Mouse (Mus musculus) embryonic facial prominence, embryonic 15.5 days (tissue): ENCODE results near the gene Hnrnpab. TPM values are rescaled to one million over a fixed set of nuclear protein-coding genes. Genes with fewer than 3 reads are reported as not detected.

Experiments used
- ATAC-seq: fragments of 200-750 bp; cut with Nextera tagmentation; 2 replicates; pipeline ENCODE4 v1.8.0; 2017; ENCODE audit warnings: low read depth, moderate TSS enrichment; ENCODE audit not compliant: insufficient number of reproducible peaks, low FRiP score, low TSS enrichment
- H3K27ac ChIP-seq: fragments of 300-500 bp; sonication (generic); replicated peaks from 2 replicates; pipeline ENCODE4 v1.5.1; 2015; ENCODE audit warnings: mild to moderate bottlenecking, inconsistent platforms
- H3K27me3 ChIP-seq: fragments of 300-500 bp; sonication (generic); 2 replicates; pipeline ENCODE4 v1.6.1; 2015; ENCODE audit warnings: inconsistent platforms
- H3K36me3 ChIP-seq: fragments of 300-500 bp; sonication (generic); 2 replicates; pipeline ENCODE4 v1.6.1; 2015; ENCODE audit warnings: mild to moderate bottlenecking, inconsistent platforms
- H3K4me1 ChIP-seq: fragments of 300-500 bp; sonication (generic); 2 replicates; pipeline ENCODE4 v1.6.1; 2015; ENCODE audit warnings: inconsistent platforms
- H3K4me2 ChIP-seq: fragments of 300-500 bp; sonication (generic); replicated peaks from 2 replicates; pipeline ENCODE4 v1.6.1; 2015; ENCODE audit warnings: mild to moderate bottlenecking, inconsistent platforms
- H3K4me3 ChIP-seq: fragments of 300-500 bp; sonication (generic); replicated peaks from 2 replicates; pipeline ENCODE4 v1.5.1; 2015; ENCODE audit warnings: mild to moderate bottlenecking, inconsistent platforms
- H3K9ac ChIP-seq: fragments of 300-500 bp; sonication (generic); 2 replicates; pipeline ENCODE4 v1.6.1; 2015; ENCODE audit warnings: inconsistent platforms
- H3K9me3 ChIP-seq: fragments of 300-500 bp; sonication (generic); replicated peaks from 2 replicates; pipeline ENCODE4 v1.6.1; 2016; ENCODE audit warnings: inconsistent platforms
- WGBS: fragments of 180-500 bp; shearing (Covaris S2); methylation state at CpG from one replicate; pipeline ENCODE4 v1.1.7; 2015; 5-methylcytosine and 5-hydroxymethylcytosine counted together
- polyA plus RNA-seq: library from polyadenylated mRNA; unstranded; fragments of >200 nt; fragmentation: Nextera tagmentation; extraction: Ambion mirVana; gene quantifications from 2 replicates; pipeline ENCODE4 v1.2.1, GENCODE M21; 2015

The Hnrnpab gene
- polyA plus RNA-seq, 1 experiment from 2014 or later: 381 TPM

DNA sequence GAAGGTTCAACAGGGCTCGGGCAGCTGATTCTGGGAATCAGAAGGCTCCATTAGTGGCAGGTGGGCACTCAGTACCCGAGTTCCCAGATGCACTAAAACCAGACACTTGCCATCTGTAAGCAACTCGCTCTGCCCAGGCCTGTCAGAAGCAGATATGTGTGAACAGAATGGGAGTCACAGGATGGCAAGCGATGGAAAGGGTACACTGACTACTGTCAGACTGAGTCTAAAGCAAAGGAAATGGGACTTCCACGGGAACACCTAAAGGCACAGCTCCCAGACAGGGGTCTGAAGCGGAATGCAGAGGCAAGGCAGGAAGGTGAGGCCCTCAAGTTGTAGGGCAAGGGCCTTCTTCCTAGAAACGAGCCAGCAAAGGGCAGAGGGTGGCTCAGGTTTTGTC lies 39.6 kb upstream of the Hnrnpab start:
- Histone ChIP-seq H3K27me3 (no peaks in the 10 kb centered on the region), H3K4me1 (peaks cover 68% of the 10 kb centered on the region), H3K9me3 (no peaks in the 10 kb centered on the region), H3K4me3 (no peak overlapping the region), H3K36me3 (peaks cover 20% of the 10 kb centered on the region; the same call in 1 of the 2 replicates), H3K9ac (no peak overlapping the region), H3K4me2 (no peak overlapping the region), H3K27ac (0 out of 2 replicates have a peak overlapping the region, but pooled peaks have one; percentile 39)
- WGBS: 66% methylated on average over 7 of the region's 7 CpGs
- no peak for ATAC-seq

DNA sequence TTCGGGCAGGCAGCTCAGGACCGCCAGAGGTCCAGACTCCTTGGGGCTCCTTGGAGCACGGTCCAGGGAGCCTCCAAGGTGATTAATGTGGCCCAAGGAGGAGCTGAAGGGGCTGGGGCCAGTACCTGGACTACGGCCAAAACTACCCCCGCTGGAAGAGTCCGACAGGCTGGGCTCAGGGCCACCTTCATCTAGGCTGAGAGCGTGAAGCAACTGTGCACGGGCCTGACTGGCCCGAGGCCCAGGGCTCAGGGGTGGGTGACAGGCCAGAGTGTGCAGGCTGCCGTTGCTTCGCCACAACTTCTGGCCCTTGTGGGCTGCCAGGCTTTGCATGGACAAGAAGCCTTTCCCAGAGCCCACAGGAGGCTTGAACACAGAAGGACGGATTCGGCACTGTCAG lies 38.6 kb upstream of the Hnrnpab start:
- H3K4me1 ChIP-seq: peaks cover 75% of the 10 kb centered on the region
- no peak overlapping the region for H3K27ac ChIP-seq
- H3K4me3 ChIP-seq: no peak overlapping the region
- no peak for ATAC-seq
- H3K9ac ChIP-seq: no peak overlapping the region
- peaks cover 20% of the 10 kb centered on the region; the same call in 1 of the 2 replicates for H3K36me3 ChIP-seq
- H3K27me3 ChIP-seq: no peaks in the 10 kb centered on the region
- 82% methylated on average over 13 of the region's 13 CpGs for WGBS
- H3K4me2 ChIP-seq: no peak overlapping the region
- H3K9me3 ChIP-seq: no peaks in the 10 kb centered on the region

DNA sequence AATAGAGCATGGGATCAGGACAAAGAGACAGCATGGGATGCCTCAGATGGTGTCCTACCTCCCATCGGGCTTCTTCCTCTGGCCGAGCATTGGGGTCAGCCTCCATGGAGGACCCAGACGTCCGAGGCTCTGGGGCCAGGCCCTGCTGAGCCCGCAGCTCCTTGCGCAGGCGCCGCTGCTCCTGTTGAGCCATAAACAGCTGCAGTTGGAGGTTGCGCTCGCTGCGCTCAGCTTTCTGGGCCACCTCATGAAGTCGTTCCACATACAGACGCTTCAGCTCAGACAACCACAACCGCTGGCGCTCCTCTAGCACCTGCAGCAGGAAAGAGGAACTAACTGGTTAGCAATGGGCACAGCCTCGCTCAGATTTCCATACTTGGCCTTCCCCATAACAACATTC lies 37.6 kb upstream of the Hnrnpab start:
- peak overlapping the region; percentile 79 for H3K27ac ChIP-seq
- H3K36me3 ChIP-seq: peaks cover 20% of the 10 kb centered on the region; the same call in 1 of the 2 replicates
- WGBS: 76% methylated on average over 16 of the region's 16 CpGs
- H3K27me3 ChIP-seq: no peaks in the 10 kb centered on the region
- no peaks in the 10 kb centered on the region for H3K9me3 ChIP-seq
- no peak overlapping the region for H3K4me3 ChIP-seq
- peak overlapping the region; percentile 21; the same call in 1 of the 2 replicates for H3K4me2 ChIP-seq
- H3K9ac ChIP-seq: no peak overlapping the region
- peaks cover 68% of the 10 kb centered on the region for H3K4me1 ChIP-seq
- no peak for ATAC-seq

DNA sequence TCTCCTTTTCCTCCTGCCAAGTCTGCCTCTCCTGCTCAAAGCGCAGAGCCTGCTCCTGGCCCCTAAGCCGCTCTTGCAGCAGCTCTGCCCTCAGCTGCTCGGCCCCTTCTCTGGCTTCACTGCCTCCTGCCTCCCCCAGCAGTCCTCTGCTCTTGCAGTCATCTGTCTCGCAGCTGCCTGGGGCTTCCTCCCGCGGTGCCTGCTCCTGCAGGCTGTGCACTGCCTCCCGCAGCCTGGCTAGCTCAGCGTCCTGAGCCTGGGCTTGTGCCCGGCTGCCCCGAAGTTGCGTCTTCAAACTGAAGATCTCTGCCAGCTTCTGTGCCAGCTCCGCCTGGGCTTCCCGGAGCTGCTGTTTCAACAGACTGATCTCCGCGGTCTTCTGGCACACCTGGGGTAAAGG lies 37.1 kb upstream of the Hnrnpab start:
- H3K4me1 ChIP-seq: peaks cover 63% of the 10 kb centered on the region
- peak; percentile 7; the same call in 1 of the 2 replicates for ATAC-seq
- H3K27me3 ChIP-seq: no peaks in the 10 kb centered on the region
- peak overlapping the region; percentile 79 for H3K27ac ChIP-seq
- no peak overlapping the region; the same call in 1 of the 2 replicates for H3K4me3 ChIP-seq
- H3K9me3 ChIP-seq: no peaks in the 10 kb centered on the region
- H3K4me2 ChIP-seq: peak overlapping the region; percentile 21; the same call in 1 of the 2 replicates
- 42% methylated on average over 15 of the region's 15 CpGs for WGBS
- peaks cover 20% of the 10 kb centered on the region; the same call in 1 of the 2 replicates for H3K36me3 ChIP-seq
- no peak overlapping the region for H3K9ac ChIP-seq

DNA sequence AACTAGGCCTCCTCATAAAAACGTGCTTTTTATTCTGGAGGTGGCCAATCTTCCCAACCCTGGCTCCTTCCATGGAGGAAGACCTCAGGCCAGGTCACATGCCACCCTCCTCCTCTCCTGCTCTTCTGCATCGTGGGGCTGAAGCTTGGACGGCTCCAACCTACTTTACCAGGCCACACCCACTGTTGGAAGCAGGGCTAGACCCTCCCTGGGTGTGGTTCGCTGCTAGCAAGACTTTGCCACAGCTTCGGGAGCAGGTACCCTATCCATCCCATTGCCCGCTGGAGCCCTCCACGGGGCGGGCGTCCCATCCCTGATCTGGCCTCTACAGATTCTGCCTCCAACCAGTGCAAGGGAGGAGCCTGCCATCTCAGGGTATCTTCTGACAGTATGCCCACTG lies 36.6 kb upstream of the Hnrnpab start:
- WGBS: 67% methylated on average over 9 of the region's 9 CpGs
- peaks cover 20% of the 10 kb centered on the region; the same call in 1 of the 2 replicates for H3K36me3 ChIP-seq
- peaks cover 58% of the 10 kb centered on the region for H3K4me1 ChIP-seq
- no peaks in the 10 kb centered on the region for H3K27me3 ChIP-seq
- no peak for ATAC-seq
- peak overlapping the region; percentile 21; the same call in 1 of the 2 replicates for H3K4me2 ChIP-seq
- peak overlapping the region; percentile 79 for H3K27ac ChIP-seq
- no peak overlapping the region for H3K9ac ChIP-seq
- no peak overlapping the region; the same call in 1 of the 2 replicates for H3K4me3 ChIP-seq
- H3K9me3 ChIP-seq: no peaks in the 10 kb centered on the region

DNA sequence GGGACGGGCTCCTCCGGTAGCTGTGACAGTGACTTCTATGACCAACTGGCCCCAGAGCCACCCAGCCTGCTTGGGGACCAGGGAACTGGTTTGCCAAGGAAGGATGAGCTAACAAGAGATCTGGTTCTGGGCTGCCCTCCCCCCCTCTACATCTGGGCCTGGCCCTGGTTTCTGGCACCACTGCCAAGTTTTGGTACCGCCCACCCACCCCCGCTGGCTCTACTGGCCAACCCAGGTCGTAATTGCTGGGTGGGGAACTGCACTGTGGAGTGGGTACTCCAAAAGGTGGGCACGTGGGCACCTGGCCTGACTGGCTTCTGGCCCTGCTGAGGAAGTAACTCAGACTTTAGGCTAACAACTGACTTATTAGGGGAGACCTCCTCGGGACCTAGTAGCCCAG lies 34.1 kb upstream of the Hnrnpab start:
- Histone ChIP-seq H3K4me3 (no peak overlapping the region), H3K27ac (peak overlapping the region; percentile 39; the same call in 1 of the 2 replicates), H3K27me3 (no peaks in the 10 kb centered on the region), H3K9ac (no peak overlapping the region), H3K36me3 (peaks cover 20% of the 10 kb centered on the region; the same call in 1 of the 2 replicates), H3K4me2 (no peak overlapping the region), H3K4me1 (peaks cover 57% of the 10 kb centered on the region), H3K9me3 (no peaks in the 10 kb centered on the region)
- no peak for ATAC-seq
- 76% methylated on average over 7 of the region's 7 CpGs for WGBS

DNA sequence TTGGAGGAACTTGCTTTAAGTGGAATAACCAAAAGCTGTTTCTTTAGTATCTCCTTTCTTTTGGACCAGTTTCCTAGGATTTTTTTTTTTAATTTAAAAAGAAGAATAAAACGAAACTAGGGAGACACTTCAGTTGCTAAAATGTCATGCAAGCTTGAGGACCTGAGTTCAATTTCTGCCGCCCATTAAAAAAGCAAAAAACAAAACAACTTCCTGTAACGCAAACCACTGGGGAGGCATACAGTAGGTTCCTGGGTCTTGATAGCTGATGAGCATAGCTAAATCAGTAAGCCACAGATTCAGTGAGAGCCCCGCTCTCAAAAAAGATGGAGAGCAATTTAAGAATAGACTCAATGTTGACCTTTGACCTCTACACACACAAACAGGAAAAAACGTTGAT lies 31.9 kb upstream of the Hnrnpab start:
- H3K36me3 ChIP-seq: peaks cover 7% of the 10 kb centered on the region; the same call in 1 of the 2 replicates
- WGBS: 58% methylated on average over 5 of the region's 5 CpGs
- no peak for ATAC-seq
- H3K27ac ChIP-seq: peak overlapping the region; percentile 70
- H3K4me1 ChIP-seq: peaks cover 41% of the 10 kb centered on the region
- no peak overlapping the region for H3K9ac ChIP-seq
- no peaks in the 10 kb centered on the region for H3K27me3 ChIP-seq
- H3K9me3 ChIP-seq: no peaks in the 10 kb centered on the region
- peak overlapping the region; percentile 33; the same call in 1 of the 2 replicates for H3K4me2 ChIP-seq
- no peak overlapping the region for H3K4me3 ChIP-seq

DNA sequence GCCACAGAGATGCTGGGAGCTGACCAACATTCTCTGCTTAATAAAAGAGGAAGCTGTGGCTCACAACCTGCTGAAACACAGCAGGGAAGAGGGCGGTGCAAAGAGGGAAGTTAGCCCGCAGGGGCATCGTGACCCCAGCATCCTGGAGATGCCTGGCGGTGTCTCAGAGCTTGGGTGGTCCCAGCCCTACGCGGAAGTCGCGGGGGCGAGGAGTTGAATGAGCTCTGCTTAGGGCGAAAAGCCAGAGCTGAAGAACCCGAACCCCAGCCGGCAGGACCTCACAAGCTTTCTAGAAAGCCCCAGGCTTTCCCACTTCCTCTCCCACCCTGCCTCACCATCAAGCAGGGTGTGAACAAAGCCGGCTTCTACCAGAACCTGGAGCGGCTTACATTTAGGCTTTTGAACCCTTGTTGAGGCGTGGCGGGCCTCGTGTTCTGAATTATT lies 31.3 kb upstream of the Hnrnpab start:
- no peak for ATAC-seq
- 2% methylated on average over 17 of the region's 17 CpGs for WGBS

DNA sequence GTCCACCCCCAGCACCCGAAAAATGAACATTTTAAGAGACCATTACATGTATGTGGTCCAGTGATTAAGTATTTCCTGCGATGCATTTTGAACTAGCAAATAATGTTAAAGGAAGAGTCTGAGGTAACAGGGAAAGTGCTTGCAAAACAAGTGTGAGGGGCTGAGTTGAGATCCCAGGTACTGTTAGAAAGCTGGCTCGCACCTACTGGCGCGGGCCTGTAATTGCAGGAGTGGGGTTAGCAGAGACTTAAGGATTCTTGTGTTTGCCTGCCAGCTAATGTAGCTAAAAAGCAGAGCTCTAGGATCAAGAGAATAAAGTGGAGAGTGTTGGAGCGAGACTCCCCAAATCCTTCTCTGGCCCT lies 29.7 kb upstream of the Hnrnpab start:
- Histone ChIP-seq H3K4me1 (peaks cover 30% of the 10 kb centered on the region), H3K4me2 (peak overlapping the region; percentile 79), H3K9me3 (no peaks in the 10 kb centered on the region), H3K27ac (peak overlapping the region; percentile 87), H3K36me3 (no peaks in the 10 kb centered on the region), H3K4me3 (peak overlapping the region; percentile 82), H3K27me3 (no peaks in the 10 kb centered on the region), H3K9ac (peak overlapping the region; percentile 64)
- 4% methylated on average over 6 of the region's 6 CpGs for WGBS
- no peak for ATAC-seq

More for the DNA sequence above, 31.3 kb upstream of the Hnrnpab start:
- Histone ChIP-seq H3K4me1 (peaks cover 36% of the 10 kb centered on the region), H3K9ac (no peak overlapping the region), H3K9me3 (no peaks in the 10 kb centered on the region), H3K4me2 (peak overlapping the region; percentile 33), H3K36me3 (peaks cover 7% of the 10 kb centered on the region; the same call in 1 of the 2 replicates), H3K27me3 (no peaks in the 10 kb centered on the region), H3K27ac (peak overlapping the region; percentile 70), H3K4me3 (peak overlapping the region; percentile 15)

DNA sequence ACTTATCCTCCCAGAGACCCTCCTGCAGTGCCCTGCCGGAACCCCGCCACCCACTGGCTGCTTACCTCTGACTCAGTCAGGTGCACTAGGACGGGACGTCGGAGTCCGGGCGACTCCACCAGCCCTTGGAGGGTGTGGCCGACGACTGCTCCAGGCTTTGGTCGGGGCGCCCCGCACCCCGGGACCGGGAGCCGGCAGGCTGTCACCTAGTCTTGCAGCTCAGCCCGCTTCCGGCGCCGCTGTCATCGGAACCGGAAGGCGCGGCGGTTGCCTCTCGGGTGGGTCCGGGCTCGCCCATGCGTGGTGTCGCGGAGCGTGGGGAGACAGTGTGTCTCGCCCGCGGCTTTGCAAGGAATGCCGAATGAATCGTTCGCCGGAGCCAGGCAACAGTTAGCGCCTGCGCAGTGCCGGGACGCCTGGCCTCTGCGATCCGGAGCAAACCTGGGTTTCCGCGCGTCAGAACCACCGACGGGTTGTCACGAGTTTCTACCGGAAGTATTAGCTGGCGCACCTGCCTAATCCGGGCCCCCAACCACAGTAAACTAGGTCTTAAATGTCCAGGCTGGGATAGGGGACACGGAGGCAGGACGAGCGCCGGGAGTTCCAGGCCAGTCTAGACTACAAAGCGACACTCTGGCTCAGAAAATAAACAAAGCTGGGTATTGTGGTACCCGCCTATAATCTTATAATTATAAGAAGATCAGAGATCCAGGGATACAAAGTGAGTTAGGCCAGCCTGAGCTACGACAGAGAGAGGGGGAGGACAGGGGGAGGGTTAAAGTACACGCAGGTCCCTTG lies 29.1 kb upstream of the Hnrnpab start, which contains the start of gene Rmnd5b:
TSS of gene Rmnd5b (minus strand) at position 372 of the 798 bp plus-strand sequence.
- Histone ChIP-seq H3K27me3 (no peaks in the 10 kb centered on the region), H3K4me2 (peak within 1 kb of the TSS; percentile 79), H3K4me1 (peaks cover 26% of the 10 kb centered on the region), H3K9me3 (no peaks in the 10 kb centered on the region), H3K36me3 (peaks cover under 1% of the 10 kb centered on the region; the same call in 1 of the 2 replicates), H3K27ac (peak within 1 kb of the TSS; percentile 87), H3K9ac (peak within 1 kb of the TSS; percentile 64), H3K4me3 (peak within 1 kb of the TSS; percentile 82)
- peak; percentile 73 for ATAC-seq
- WGBS: under 1% methylated on average over 61 of the region's 61 CpGs

DNA sequence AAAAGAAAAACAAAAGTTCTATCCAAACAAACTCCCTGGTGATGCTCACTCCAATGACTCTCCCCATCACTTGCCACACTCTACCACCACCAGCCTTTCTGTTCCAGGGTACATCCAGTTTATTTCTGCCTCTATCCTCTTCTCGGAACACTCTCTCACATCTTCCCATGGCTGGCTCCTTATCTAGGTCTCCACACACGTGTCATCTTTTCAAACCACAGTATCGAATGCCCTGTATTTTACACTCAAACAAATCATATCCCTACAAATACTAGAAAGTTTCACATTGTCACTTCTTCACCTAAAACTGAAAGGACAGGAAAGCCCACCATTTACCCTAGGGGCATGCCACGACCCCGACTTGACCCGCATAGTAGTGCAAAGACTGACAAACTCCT lies 28.5 kb upstream of the Hnrnpab start:
- peak overlapping the region; percentile 79 for H3K4me2 ChIP-seq
- H3K27ac ChIP-seq: peak overlapping the region; percentile 87
- H3K27me3 ChIP-seq: no peaks in the 10 kb centered on the region
- H3K9me3 ChIP-seq: no peaks in the 10 kb centered on the region
- H3K9ac ChIP-seq: peak overlapping the region; percentile 64
- peaks cover 20% of the 10 kb centered on the region for H3K4me1 ChIP-seq
- peak overlapping the region; percentile 82 for H3K4me3 ChIP-seq
- no peak for ATAC-seq
- 10% methylated on average over 6 of the region's 6 CpGs for WGBS
- H3K36me3 ChIP-seq: peaks cover 2% of the 10 kb centered on the region; the same call in 1 of the 2 replicates
